Mouse (Mus musculus) megakaryocyte-erythroid progenitor cell, adult 5-6 weeks (primary cell): ENCODE data around the gene Aifm1. TPM values are rescaled to one million over a fixed set of nuclear protein-coding genes. Genes with fewer than 3 reads are reported as not detected.
A peak's percentile ranks its signal among the peaks of the same experiment; 100 is the strongest.

Source experiments
- ATAC-seq: replicated peaks from 2 replicates; pipeline ENCODE4 v1.8.0; 2016; ENCODE audit warnings: mild to moderate bottlenecking, inconsistent platforms; ENCODE audit not compliant: severe bottlenecking, poor library complexity, low FRiP score, low TSS enrichment
- total RNA-seq, 2 experiments: library from RNA; stranded (forward) in 1 of 2; stranded (reverse) in 1 of 2; fragments of 200-1000, 215-1000 nt in 1 of 2; fragments of >200 nt in 1 of 2; fragmentation: Nextera tagmentation in 1 of 2; gene quantifications; 2 replicates each; pipeline ENCODE4 v1.2.3; 2014 to 2017

Gene Aifm1
- total RNA-seq, 2 experiments from 2014 or later = 74.1 to 155 TPM

- ATAC-seq = no peak
Measured at GRCm38 (mm10) chrX:48429538-48429937, 83.8 kb downstream of the Aifm1 start.

GRCm38 (mm10) chrX:48429100-48429499 is 84.3 kb downstream of the Aifm1 start:
- ATAC-seq = no peak

GRCm38 (mm10) chrX:48428642-48429041 is 84.7 kb downstream of the Aifm1 start:
- ATAC-seq = no peak

- ATAC-seq = no peak
Measured at GRCm38 (mm10) chrX:48428241-48428640, 85.1 kb downstream of the Aifm1 start.

- 0 out of 2 replicates have a peak, but pooled peaks have one; percentile 27 for ATAC-seq
Measured at GRCm38 (mm10) chrX:48425280-48425679, 88.1 kb downstream of the Aifm1 start.

Other genes starting within 250 kb of the Aifm1 start
- gene Bcorl1, start 172.2 kb downstream of the Aifm1 start, total RNA-seq (2014; fragmentation: Nextera tagmentation) = 14.8 and 16.3 TPM in 2 replicates
- 3.1 and 3.7 TPM in 2 replicates for gene Bcorl1, start 172.2 kb downstream of the Aifm1 start, total RNA-seq (2017)
- gene Elf4, start 50.4 kb downstream of the Aifm1 start, total RNA-seq (2014; fragmentation: Nextera tagmentation) = 24.2 and 26.0 TPM in 2 replicates
- gene Elf4, start 50.4 kb downstream of the Aifm1 start, total RNA-seq (2017) = 7.9 and 11.8 TPM in 2 replicates
- gene Rab33a, start 5.7 kb upstream of the Aifm1 start, total RNA-seq (2014; fragmentation: Nextera tagmentation) = 0.50 and 1.4 TPM in 2 replicates
- not detected in 2 replicates for gene Rab33a, start 5.7 kb upstream of the Aifm1 start, total RNA-seq (2017)
- gene Zfp280c, start 80.9 kb upstream of the Aifm1 start, total RNA-seq (2014; fragmentation: Nextera tagmentation) = 25.1 and 32.6 TPM in 2 replicates
- 22.8 and 31.7 TPM in 2 replicates for gene Zfp280c, start 80.9 kb upstream of the Aifm1 start, total RNA-seq (2017)
- 3.3 and 4.3 TPM in 2 replicates for gene Slc25a14, start 109.8 kb upstream of the Aifm1 start, total RNA-seq (2014; fragmentation: Nextera tagmentation)
- 8.0 and 8.4 TPM in 2 replicates for gene Slc25a14, start 109.8 kb upstream of the Aifm1 start, total RNA-seq (2017)
- not detected in 2 replicates for gene Gpr119, start 160.9 kb upstream of the Aifm1 start, total RNA-seq (2014; fragmentation: Nextera tagmentation)
- gene Gpr119, start 160.9 kb upstream of the Aifm1 start, total RNA-seq (2017) = not detected in 2 replicates
- gene Rbmx2, start 181.4 kb upstream of the Aifm1 start, total RNA-seq (2014; fragmentation: Nextera tagmentation) = 15.5 and 18.6 TPM in 2 replicates
- gene Rbmx2, start 181.4 kb upstream of the Aifm1 start, total RNA-seq (2017) = 21.1 and 21.5 TPM in 2 replicates